Mouse (Mus musculus) limb, embryonic 12.5 days (tissue): ENCODE measurements around the gene Bola1. TPM values are rescaled to one million over a fixed set of nuclear protein-coding genes. Genes with fewer than 3 reads are reported as not detected.
"Not testable (repeated sequence)": the region's sequence is repeated elsewhere in the genome, so short reads cannot be mapped to it uniquely, and the experiment has no call there.

Experiments used
- ATAC-seq: fragments of 200-750 bp; cut with Nextera tagmentation; 2 replicates; pipeline ENCODE4 v1.8.0; 2017; ENCODE audit warnings: low read depth, moderate TSS enrichment; ENCODE audit not compliant: insufficient number of reproducible peaks, insufficient read depth, low FRiP score, low TSS enrichment
- H3K27ac ChIP-seq: fragments of 300-500 bp; sonication (generic); 2 replicates; pipeline ENCODE4 v1.5.1; 2016; ENCODE audit warnings: mild to moderate bottlenecking, moderate library complexity
- H3K27me3 ChIP-seq: fragments of 300-500 bp; sonication (generic); 2 replicates; pipeline ENCODE4 v1.6.1; 2016; ENCODE audit warnings: mild to moderate bottlenecking, moderate library complexity
- H3K36me3 ChIP-seq: fragments of 300-500 bp; sonication (generic); 2 replicates; pipeline ENCODE4 v1.6.1; 2016; ENCODE audit warnings: mild to moderate bottlenecking, moderate library complexity
- H3K4me1 ChIP-seq: fragments of 300-500 bp; sonication (generic); replicated peaks from 2 replicates; pipeline ENCODE4 v1.6.1; 2016
- H3K4me2 ChIP-seq: fragments of 300-500 bp; sonication (generic); 2 replicates; pipeline ENCODE4 v1.6.1; 2016; ENCODE audit warnings: mild to moderate bottlenecking, moderate library complexity
- H3K4me3 ChIP-seq: fragments of 300-500 bp; sonication (generic); replicated peaks from 2 replicates; pipeline ENCODE4 v1.5.1; 2016; ENCODE audit warnings: mild to moderate bottlenecking
- H3K9ac ChIP-seq: fragments of 300-500 bp; sonication (generic); replicated peaks from 2 replicates; pipeline ENCODE4 v1.6.1; 2016; ENCODE audit warnings: mild to moderate bottlenecking, moderate library complexity
- H3K9me3 ChIP-seq: fragments of 300-500 bp; sonication (generic); 2 replicates; pipeline ENCODE4 v1.6.1; 2016; ENCODE audit warnings: mild to moderate bottlenecking, moderate library complexity
- WGBS: fragments of 180-500 bp; shearing (Covaris S2); methylation state at CpG from one replicate; pipeline ENCODE4 v1.1.7; 2016; 5-methylcytosine and 5-hydroxymethylcytosine counted together
- polyA plus RNA-seq: library from polyadenylated mRNA; unstranded; fragments of >200 nt; fragmentation: Nextera tagmentation; extraction: Ambion mirVana; gene quantifications from 2 replicates; pipeline ENCODE4 v1.2.1, GENCODE M21; 2016

Gene Bola1
- polyA plus RNA-seq, 1 experiment from 2014 or later, result 56.3 TPM

- not testable (repeated sequence) for H3K36me3 ChIP-seq, H3K9me3 ChIP-seq, H3K27me3 ChIP-seq
- peak within 1 kb of the TSS; percentile 59 for H3K4me2 ChIP-seq
- peak within 1 kb of the TSS; percentile 71 for H3K9ac ChIP-seq
- H3K27ac ChIP-seq, result peak within 1 kb of the TSS; percentile 82
- WGBS, result no CpG with 5 or more reads among the region's 47 CpGs
- H3K4me1 ChIP-seq, result peaks cover 55% of the 10 kb centered on the region
- ATAC-seq, result peak; percentile 94
- H3K4me3 ChIP-seq, result peak within 1 kb of the TSS; percentile 46
Observed at GRCm38 (mm10) chr3:96246427-96246856, 26.9 kb upstream of the Bola1 start, which contains the start of gene Hist2h3c1. Gene Hist2h3c1 (plus strand): TSS chr3:96246685.

DNA sequence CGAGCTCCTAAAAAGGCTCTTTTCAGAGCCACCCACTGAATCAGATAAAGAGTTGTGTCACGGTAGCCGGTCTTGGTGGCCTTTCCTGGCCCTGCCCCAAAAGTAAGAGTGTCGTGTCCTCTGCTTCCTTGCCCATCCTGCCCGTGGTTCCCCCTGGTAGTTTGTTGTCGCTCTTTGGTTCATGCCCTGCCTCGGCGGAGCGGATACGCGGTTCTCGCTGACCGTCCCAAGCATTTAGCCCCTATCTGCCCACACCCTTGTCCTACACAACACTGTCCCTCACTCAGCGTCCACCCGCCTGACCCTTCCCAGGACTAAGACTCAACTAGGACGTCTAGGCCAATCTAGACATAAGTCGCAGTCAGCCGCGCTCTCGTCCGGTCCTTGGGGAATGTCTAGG, 26.5 kb upstream of the Bola1 start:
- WGBS, result under 1% methylated on average over 10 of the region's 21 CpGs
- Histone ChIP-seq H3K4me3 (peak overlapping the region; percentile 34), H3K4me1 (peaks cover 53% of the 10 kb centered on the region), H3K9ac (peak overlapping the region; percentile 53; the same call in 1 of the 2 replicates), H3K27ac (peak overlapping the region; percentile 82), H3K4me2 (0 out of 2 replicates have a peak overlapping the region, but pooled peaks have one; percentile 40)
- H3K27me3 ChIP-seq, H3K36me3 ChIP-seq, ATAC-seq, H3K9me3 ChIP-seq: not testable (repeated sequence)

DNA sequence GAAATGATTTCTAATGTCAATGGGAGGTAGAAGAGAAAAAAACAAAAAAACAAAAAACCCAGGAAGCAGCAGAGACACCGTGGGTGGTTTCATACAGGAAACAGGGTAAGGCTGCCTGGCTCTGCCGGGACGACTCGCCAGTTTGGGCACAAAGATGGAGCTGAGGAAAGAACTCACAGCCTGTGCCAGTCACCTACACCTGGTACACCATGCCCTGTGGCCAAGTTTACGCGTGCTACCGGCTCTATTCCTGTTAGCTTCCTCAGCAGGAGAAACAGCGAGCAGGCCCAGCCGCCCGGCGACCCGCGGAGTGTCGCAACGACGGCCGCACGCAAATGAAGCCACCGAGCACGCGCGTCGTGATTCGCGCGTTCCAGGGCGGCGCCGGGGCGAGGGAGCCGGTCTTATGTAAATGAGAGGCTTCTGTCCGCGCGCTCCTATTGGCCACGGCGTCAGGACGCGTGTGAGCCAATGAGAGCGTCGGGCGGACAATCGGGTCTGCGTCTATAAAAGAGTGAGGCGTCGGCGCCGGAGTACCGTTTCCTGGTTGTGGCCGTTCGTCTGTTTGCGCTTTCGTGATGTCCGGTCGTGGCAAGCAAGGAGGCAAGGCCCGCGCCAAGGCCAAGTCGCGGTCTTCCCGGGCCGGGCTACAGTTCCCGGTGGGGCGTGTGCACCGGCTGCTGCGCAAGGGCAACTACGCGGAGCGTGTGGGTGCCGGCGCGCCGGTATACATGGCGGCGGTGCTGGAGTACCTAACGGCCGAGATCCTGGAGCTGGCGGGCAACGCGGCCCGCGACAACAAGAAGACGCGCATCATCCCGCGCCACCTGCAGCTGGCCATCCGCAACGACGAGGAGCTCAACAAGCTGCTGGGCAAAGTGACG, 25.7 kb upstream of the Bola1 start, which contains the start of gene Hist2h2aa1:
Hist2h2aa1 (plus strand) TSS at position 495 of the 884 bp plus-strand sequence.
- under 1% methylated on average over 40 of the region's 88 CpGs for WGBS
- not testable (repeated sequence) for H3K9me3 ChIP-seq, H3K27me3 ChIP-seq, H3K36me3 ChIP-seq
- Histone ChIP-seq H3K4me1 (peaks cover 48% of the 10 kb centered on the region), H3K27ac (peak within 1 kb of the TSS; percentile 99), H3K4me2 (peak within 1 kb of the TSS; percentile 58), H3K9ac (peak within 1 kb of the TSS; percentile 74), H3K4me3 (peak within 1 kb of the TSS; percentile 47)
- ATAC-seq, result peak; percentile 87

GRCm38 (mm10) chr3:96243921-96244572, 24.5 kb upstream of the Bola1 start:
- no peaks in the 10 kb centered on the region for H3K9me3 ChIP-seq
- no peaks in the 10 kb centered on the region for H3K27me3 ChIP-seq
- H3K4me1 ChIP-seq, result peaks cover 37% of the 10 kb centered on the region
- peak overlapping the region; percentile 47; the same call in 1 of the 2 replicates for H3K4me3 ChIP-seq
- 80% methylated on average over 7 of the region's 7 CpGs for WGBS
- peak overlapping the region; percentile 74; the same call in 1 of the 2 replicates for H3K9ac ChIP-seq
- H3K36me3 ChIP-seq, result no peaks in the 10 kb centered on the region
- no peak for ATAC-seq
- H3K4me2 ChIP-seq, result peak overlapping the region; percentile 58
- H3K27ac ChIP-seq, result peak overlapping the region; percentile 99

DNA sequence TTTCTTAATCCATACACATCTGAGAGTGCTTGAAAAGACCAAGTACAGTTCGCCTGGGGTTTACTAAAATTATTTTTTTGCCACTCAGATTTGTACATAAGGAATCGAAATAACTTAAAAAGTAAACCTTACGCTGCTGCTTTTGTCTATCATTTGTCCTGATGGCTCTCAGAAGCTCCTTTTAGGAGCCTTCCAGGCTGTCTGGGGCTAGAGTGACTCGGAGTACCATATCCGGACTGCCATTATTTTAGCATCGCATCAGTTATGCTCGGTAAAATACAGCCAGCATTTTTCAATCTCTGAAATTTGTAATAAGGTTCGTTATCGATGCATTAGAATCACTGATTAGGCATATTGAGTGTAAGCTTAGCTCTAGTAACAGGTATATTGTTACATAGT, 21.3 kb upstream of the Bola1 start:
- peak overlapping the region; percentile 21; the same call in 1 of the 2 replicates for H3K4me3 ChIP-seq
- no peak for ATAC-seq

DNA sequence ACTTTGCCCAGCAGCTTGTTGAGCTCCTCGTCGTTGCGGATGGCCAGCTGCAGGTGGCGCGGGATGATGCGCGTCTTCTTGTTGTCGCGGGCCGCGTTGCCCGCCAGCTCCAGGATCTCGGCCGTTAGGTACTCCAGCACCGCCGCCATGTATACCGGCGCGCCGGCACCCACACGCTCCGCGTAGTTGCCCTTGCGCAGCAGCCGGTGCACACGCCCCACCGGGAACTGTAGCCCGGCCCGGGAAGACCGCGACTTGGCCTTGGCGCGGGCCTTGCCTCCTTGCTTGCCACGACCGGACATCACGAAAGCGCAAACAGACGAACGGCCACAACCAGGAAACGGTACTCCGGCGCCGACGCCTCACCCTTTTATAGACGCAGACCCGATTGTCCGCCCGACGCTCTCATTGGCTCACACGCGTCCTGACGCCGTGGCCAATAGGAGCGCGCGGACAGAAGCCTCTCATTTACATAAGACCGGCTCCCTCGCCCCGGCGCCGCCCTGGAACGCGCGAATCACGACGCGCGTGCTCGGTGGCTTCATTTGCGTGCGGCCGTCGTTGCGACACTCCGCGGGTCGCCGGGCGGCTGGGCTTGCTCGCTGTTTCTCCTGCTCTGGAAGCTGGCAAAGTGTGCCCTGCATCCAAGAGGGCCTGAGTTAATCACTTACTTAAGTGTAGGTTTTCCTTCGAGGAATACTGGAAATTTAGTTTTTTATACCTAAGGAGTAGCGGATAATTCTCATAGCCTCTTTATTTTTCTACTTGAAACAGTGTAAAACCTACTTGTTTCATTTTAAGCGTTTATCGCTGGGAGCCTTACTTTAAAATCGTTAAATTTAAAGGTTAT, 20.7 kb upstream of the Bola1 start, which contains the start of gene Hist2h2aa2:
Hist2h2aa2 (minus strand) TSS at position 328 of the 850 bp plus-strand sequence.
- Histone ChIP-seq H3K27ac (peak within 1 kb of the TSS; percentile 91), H3K4me2 (peak within 1 kb of the TSS; percentile 44), H3K4me3 (peak within 1 kb of the TSS; percentile 33), H3K4me1 (peaks cover 43% of the 10 kb centered on the region), H3K9ac (peak within 1 kb of the TSS; percentile 44; the same call in 1 of the 2 replicates)
- not testable (repeated sequence) for H3K27me3 ChIP-seq, H3K9me3 ChIP-seq, H3K36me3 ChIP-seq
- peak; percentile 85 for ATAC-seq
- WGBS, result 4% methylated on average over 43 of the region's 85 CpGs

More for the DNA sequence above, 21.3 kb upstream of the Bola1 start:
- 81% methylated on average over 9 of the region's 9 CpGs for WGBS
- H3K4me2 ChIP-seq, result peak overlapping the region; percentile 44
- H3K36me3 ChIP-seq, result no peaks in the 10 kb centered on the region
- H3K27ac ChIP-seq, result peak overlapping the region; percentile 91
- peaks cover 43% of the 10 kb centered on the region for H3K4me1 ChIP-seq
- H3K9ac ChIP-seq, result peak overlapping the region; percentile 37; the same call in 1 of the 2 replicates
- no peaks in the 10 kb centered on the region for H3K9me3 ChIP-seq
- H3K27me3 ChIP-seq, result no peaks in the 10 kb centered on the region

- Histone ChIP-seq H3K9ac (peak within 1 kb of the TSS; percentile 66), H3K4me3 (peak within 1 kb of the TSS; percentile 41), H3K27ac (peak within 1 kb of the TSS; percentile 86), H3K4me1 (peaks cover 38% of the 10 kb centered on the region), H3K4me2 (peak within 1 kb of the TSS; percentile 56)
- ATAC-seq, result peak; percentile 92
- not testable (repeated sequence) for H3K27me3 ChIP-seq, H3K9me3 ChIP-seq, H3K36me3 ChIP-seq
- 0% methylated on average over 18 of the region's 68 CpGs for WGBS
Observed at GRCm38 (mm10) chr3:96238954-96239793, 19.7 kb upstream of the Bola1 start, which contains the start of gene Hist2h3c2. Gene Hist2h3c2 (minus strand): TSS chr3:96239127.

GRCm38 (mm10) chr3:96237904-96238511, 18.5 kb upstream of the Bola1 start:
- Histone ChIP-seq H3K4me2 (peak overlapping the region; percentile 56), H3K27ac (peak overlapping the region; percentile 84), H3K9ac (peak overlapping the region; percentile 66), H3K36me3 (no peaks in the 10 kb centered on the region), H3K4me1 (peaks cover 27% of the 10 kb centered on the region), H3K4me3 (peak overlapping the region; percentile 41), H3K27me3 (no peaks in the 10 kb centered on the region), H3K9me3 (no peaks in the 10 kb centered on the region)
- ATAC-seq, result no peak
- 2% methylated on average over 12 of the region's 12 CpGs for WGBS

DNA sequence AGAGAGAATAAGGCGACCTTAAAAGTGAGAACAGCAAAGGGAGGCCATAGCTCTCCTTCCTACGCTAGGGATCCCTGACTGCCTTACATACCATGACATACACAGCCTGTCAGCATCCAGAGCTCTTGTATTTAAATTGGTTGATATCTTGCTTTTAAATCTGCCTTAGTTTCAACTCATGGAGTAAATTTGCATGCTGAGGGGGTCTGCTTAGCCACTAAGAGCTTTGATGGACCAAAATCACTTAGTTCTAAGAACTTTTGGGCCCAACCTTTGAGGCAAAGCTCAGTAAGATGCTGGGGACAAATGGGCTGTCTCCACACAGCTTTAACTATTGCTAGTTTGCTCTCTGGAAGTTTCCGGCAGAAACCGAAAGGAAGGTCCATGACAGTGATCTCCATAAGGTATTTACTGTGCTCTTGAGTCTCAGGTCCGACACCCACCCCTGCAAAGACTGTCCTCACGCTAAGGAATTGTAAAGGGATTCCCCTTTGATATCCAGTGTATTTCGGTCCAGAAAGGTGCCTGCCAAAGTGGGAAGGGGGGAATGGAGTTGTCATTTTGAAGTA, 17.9 kb upstream of the Bola1 start:
- peak overlapping the region; percentile 84 for H3K27ac ChIP-seq
- H3K4me3 ChIP-seq, result peak overlapping the region; percentile 41
- H3K36me3 ChIP-seq, result no peaks in the 10 kb centered on the region
- no peak for ATAC-seq
- peaks cover 22% of the 10 kb centered on the region for H3K4me1 ChIP-seq
- WGBS, result 23% methylated on average over 7 of the region's 7 CpGs
- H3K9me3 ChIP-seq, result no peaks in the 10 kb centered on the region
- peak overlapping the region; percentile 56 for H3K4me2 ChIP-seq
- peak overlapping the region; percentile 66 for H3K9ac ChIP-seq
- no peaks in the 10 kb centered on the region for H3K27me3 ChIP-seq
